Mouse (Mus musculus) kidney, adult 18-20 months (tissue): Measurements from ENCODE around the gene Col6a5.

Experiments used
- DNase-seq: peaks from one replicate; pipeline ENCODE4 v3.0.0; 2021

The Col6a5 gene

DNA sequence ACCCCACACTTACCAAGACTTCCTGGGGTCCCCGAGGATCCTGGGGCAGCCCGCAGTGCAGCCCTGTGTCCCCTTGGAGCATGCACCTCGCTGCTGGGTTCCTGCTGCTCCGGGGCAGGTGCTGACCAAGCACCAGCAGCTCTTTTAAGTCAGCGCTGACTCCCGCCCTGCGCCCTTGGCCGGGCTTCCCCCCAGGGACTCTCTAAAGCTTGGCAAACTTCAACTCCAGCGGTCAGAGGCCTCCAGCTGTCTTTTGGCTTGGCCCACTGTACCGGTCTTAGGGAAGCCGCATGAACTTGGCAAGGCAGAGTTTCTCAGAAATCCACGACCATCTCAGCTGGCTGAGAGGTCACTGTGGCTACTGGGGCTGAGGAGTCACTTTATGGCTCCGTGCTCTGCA, at the start of gene Col6a5:
Col6a5 (minus strand) TSS at position 111 of the 400 bp plus-strand sequence.
- DNase-seq = peak; percentile 47

DNA sequence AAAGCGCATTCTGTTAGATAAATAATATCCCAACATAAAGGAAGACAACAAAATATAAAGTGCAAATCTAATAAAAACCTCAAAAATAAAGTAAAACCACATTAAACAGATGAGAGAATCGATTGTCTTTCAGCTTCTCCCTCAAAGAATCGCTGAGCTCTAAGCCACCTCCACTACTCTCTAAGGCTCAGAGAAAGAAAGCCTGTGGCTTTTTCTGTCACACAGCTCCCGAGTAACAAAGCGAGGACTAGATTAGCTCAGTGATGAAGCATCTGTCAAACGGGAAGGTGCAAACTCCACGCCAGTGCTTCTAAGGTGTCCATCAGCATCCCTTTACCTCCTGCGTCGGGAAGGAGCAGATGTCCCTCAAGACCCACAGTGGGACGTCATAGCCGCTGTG, 37.5 kb upstream of the Col6a5 start:
- DNase-seq = no peak

DNA sequence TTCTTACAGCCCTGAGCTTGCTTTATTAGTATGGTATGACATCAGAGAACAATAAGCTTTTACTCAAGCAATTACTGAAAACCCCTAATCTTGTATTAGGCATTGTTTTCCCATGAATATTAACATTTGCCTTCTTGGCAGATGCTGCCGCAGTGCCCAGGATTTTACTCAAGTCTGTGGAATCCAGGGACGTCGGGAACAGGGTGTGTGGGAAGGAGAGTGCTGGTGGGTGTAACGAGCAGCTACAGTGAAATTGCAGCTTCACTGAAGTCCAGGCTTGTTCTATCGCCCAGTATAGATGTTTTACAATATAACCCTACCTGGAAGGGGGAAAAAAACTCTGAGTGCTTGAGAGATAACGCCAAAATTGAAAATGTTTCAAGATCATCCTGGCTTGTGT, 32.0 kb upstream of the Col6a5 start:
- no peak for DNase-seq

DNA sequence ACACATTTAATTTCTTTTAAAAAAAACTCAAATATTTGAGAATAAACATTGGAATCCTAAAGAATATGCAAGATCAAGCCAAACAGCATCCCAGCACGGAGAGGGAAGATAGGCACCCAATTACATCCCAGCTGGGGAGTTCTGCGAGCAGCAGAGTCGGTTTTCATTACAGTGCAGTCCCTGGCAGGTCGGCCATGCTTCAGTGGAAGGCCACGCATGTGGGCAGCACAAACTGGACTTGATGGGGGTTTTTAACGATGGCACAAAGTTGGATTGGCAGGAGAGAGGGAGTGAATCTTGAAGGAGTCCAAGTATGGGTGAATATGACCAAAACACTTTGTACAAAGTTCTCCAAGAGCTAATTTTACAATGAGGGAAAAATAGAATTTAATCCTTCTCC, 29.7 kb upstream of the Col6a5 start:
- no peak for DNase-seq

DNA sequence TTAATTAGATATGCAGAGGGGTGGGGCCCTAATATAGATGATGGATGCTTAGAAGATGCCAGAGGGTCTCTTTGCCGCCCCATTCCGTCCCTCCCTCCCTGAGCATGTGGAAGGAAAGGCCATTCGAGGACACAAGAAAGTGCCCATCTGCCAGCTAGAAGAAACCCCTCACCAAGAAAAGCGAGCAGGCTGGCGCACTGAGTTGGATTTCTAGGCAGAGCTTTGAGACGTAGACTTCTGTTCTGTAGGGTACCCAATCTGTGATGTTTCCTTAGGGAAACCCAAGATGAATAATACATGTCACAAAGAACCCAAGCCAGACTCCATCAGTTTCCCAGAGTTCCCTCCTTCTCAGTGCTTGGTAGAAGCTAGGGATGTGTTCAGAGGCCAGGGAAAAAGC, 29.0 kb upstream of the Col6a5 start:
- DNase-seq = no peak

DNA sequence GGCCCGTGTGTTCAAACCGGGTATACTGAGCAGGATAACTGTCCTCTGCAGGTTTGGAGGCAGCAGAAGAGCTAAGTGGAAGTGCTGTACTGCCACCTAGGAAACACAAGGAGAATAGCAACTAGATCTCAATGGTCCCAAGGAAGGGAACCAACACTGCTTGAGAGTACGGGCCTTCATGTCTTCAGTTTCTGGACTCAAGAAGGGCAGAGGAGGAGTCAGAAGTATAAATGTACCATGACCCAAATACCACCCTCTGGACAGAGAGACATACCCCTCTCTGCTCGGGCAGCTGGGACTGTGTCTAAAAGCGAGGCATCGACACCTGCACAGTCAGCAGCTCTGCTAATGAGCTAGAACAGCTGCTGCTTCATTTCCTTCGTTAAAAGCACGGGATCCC, 27.7 kb upstream of the Col6a5 start:
- peak; percentile 5 for DNase-seq

DNA sequence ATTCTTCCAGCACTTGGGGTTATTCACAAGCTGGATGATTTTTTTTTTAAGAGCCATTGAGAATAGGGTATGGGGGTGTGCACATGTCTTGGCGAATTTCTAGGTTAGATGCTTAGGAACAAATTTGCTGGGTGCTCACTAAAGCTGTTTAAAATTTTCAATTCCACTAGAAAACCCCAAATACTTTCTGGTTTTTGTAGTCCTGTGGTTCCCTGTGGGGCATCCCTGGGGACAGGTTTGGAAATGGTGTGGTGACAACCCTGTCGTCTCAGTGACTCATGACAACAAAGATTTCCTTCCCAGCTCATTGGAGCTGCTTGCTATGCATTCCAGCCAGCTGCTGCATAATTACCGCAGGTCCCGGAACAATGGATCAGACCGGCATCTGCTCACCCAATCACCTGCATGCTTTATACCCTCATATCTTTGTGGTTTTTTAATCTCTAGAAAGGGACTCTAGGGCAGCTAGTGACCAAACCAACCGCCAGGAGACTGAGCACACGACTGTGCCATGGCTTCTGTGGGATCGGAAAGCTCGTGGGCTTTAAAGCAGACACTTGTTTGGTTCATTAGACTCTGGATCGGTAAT, 24.6 kb upstream of the Col6a5 start:
- no peak for DNase-seq

DNA sequence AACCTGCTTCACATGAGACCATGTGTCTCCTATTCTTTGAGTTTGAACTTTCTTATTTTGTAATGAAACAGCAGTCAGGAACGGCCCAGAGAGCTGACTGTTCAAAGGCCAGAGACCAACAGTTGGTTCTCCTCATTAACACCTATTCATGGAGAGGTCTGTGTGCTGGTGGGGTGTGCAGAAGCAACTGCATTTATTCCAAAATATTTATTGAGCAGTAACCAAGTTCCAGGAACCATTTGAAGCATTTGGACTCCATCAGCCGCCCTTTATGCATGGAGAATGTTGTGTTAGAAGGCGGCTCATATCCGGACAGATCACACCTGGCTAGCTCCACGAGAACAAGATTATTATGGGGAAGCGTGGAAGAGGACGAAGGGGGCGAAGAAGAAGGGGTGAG, 18.0 kb upstream of the Col6a5 start:
- DNase-seq = no peak

DNA sequence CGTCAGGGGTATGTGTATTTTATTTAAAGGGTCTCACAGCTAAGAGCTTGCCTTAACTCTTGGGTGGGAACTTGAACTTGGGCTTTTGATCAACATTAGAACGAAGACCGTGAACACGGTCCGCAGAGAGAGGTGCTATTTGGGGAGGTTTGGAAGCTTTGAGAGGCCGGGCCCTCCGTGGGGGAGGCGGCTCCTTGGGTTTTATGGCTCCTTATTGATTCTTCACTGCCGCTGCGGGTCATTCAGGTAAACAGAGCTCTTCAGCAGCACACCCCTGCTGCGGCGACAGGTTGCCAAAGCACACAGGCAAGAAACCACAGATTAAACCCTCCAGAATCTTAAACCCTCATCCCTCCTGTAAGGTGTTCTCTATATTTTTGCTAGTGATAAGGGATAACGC, 16.4 kb upstream of the Col6a5 start:
- DNase-seq = no peak

DNA sequence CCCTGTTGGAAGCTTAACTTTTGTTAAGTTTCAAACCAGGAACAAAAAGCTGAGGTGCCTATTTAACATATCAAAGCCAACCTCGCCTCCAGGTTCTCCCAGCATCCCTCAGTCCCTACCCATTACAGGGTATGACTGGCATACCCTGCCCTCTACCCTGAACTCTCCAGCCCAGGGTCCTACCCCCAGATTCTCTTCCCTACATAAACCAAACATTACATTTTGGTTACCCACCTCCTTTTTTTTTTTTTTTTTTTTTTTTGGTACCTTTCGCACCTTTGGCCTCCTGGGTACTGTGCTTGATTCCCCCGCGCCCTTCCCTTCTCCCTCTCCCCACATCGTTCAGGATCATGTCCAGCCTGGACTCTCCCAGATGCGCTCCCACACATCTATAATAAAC, 15.9 kb upstream of the Col6a5 start:
- no peak for DNase-seq

DNA sequence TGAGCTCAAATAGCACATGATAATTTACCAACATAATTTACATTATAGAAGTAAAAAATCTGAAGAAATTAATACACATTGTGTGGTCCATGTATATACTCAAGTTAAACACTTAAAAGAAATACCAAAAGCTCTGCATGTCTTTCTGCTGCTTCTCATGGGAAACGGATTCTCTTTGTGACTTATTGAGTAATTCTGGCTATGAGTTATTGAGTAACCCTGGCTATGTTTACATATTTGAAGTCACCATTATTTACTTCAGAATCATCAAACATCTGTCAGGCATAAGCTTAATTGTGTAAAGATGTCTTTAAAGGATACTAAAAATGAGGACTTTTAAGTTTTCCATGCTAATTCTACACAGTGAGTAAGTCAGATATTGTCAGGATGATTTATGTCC, 13.3 kb upstream of the Col6a5 start:
- DNase-seq = no peak

DNA sequence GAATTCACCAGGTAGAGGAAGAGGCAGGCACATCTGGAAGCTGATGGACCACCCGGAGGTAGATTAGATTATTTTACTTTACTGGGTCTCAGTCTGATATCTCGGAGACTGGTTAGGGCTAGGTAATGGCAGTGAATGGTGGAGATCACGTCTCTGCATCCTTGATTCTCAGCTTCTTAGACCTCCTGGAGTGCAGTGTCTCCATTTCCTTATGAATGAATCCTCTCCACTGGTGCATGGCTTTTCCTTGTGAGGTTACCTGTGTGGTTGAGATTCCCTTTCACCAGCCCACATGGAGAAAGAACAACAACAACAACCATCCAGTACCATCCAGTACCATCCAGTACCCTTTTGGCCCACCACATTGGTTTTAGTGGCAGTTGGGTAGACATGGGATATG, 11.6 kb upstream of the Col6a5 start:
- no peak for DNase-seq

DNA sequence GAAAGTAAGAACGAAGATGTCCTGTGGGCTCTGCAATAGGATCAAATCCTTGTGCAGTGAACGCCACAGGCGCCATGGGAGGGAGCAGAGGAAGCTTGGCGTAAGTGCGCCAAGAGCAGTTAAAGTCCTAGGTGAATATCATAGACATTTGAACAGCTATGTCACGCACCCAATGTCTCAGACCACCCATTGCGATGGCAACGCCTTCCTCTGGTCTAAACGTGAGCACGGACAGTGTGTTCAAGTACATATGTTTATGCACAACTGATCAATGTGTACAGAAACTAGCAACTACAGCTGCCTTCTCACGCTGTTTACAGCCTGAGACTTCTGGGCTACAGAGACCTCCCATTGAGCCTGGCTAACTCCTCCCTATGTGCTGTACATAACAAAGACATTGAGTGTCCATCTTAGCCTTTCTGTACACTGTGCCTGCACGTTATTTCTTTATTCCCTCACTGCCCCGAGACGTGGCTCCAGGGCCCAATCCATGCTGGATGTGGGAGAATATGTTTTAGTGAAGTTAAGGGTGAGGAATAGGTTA, 11.0 kb upstream of the Col6a5 start:
- no peak for DNase-seq

DNA sequence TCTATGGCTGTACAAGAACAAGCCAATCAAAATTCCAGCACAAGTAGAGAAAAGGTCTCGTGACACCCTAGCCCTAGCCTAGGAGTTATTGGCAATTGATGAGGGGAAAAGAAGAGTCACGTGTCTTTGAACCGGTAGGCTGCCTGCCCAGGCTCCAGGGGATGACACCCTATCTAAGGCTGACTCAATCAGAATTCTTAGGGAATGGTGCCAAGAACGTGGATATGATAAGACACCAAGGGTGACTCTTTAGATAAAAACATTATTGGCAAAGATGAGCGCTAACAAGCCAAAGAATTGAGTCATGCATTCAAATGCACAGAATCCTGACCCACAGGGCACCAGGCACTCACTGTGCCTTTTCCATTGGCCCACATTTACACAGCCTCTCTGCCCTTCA, 10.5 kb upstream of the Col6a5 start:
- no peak for DNase-seq

DNA sequence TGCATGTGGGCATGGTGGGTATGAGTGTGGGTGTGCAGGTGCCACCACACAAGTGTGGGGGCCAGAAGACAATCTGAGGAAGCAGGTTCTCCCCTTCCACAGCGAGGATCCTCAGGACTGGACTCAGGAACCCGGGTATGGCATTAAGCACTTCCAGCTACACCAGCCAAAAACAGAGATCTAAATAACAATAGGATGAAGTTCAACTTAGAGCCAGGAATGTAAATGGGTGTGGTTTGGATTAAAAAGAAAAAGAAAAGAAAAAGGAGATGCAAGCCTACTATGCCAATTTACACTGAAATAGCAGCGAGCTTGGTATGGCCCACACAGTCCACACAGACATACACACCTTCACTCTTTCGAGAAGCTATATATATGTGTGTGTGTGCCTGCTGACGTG, 7.5 kb upstream of the Col6a5 start:
- DNase-seq = no peak

DNA sequence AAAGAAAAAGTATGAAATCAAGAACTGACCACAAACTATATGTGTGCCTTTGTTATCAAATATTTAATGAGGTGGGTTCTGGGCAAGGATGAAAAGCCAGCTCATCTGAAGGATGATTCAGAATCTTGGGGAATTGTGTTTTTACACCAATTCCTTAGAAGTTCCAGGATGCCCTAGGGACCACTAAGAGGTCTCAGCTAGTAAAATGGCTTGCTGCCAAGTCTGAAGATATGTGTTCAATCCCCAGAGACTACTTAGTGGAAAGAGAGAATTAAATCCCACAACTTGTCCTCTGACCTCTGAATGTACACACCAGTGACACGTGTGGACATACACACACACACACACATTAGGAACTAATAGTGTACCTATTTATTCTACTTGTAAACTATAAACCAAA, 1.3 kb downstream of the Col6a5 start:
- no peak for DNase-seq

DNA sequence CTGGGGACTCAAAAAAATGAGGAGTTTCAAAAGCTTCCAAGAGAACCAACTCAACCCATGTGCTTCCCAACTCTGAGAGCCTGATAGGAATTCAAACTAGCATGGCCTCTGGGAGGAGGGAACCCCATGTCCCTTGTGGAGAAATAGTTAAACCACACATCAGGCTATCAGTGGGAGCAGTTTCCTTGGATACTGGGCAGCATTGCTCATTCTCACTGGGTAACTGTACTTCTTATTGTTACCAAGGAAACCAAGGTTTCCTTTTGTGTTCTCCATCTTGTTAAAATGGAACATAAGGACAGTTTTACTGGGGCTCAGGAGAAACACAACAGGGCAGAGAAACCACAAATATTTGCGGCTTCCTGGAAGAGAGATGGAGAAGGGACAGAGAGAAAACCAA, 10.7 kb downstream of the Col6a5 start:
- DNase-seq = no peak

DNA sequence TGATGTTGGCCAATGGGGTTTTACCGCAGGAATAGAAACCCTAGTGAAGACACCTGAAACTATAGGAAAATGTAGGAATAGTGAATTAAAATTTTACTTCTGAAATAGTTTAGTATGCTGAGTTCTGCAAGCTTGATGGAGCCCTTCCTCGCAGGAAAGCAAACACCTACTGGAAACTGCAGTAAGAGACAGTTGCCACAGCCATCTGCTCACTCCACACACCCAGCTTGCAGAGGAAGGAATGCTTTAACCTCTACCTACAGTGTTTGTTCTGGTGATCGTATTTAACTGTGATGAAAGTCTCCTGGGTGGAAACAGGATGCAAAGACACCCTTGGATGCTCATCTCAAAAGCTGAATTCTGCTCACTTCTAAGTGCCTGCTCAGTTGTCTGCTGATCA, 12.9 kb downstream of the Col6a5 start:
- DNase-seq = no peak

DNA sequence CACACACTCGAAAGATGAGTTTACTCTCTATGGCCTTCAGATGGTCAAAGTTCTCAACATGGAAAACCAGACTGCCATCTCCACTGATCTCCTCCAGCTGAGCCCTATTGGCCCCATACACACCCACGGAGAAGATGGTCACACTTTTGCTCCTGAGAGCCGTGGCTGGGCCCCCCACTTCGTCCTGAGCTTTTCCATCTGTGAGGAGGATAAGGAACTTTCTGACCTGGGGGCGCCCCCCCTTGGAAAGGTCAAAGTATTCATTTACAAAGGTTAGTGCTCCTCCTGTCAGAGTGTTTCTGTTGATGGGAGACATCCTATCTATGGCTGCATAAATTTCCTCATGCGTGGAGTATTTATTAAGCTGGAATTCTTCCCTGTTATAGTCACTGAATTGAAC, 26.6 kb downstream of the Col6a5 start:
- no peak for DNase-seq

DNA sequence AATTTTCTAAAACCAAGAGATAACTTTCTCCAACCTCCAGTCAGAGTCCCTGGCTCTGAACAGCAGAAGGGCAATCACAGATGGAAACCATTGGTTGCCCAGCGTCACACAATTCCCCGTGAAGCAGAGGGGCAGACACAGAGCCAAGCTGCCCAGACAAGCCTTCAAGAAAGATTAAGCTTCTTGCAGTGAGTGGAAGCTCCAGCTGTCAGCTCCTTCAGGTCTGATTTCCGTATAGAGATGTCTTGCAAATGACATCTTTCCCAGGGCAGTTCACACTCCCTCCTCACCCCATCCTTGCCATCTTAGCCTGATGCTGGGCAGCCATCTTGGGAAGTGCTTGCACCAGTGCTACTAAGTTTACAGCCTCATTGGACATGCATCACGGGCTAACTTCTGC, 31.2 kb downstream of the Col6a5 start:
- DNase-seq = no peak

DNA sequence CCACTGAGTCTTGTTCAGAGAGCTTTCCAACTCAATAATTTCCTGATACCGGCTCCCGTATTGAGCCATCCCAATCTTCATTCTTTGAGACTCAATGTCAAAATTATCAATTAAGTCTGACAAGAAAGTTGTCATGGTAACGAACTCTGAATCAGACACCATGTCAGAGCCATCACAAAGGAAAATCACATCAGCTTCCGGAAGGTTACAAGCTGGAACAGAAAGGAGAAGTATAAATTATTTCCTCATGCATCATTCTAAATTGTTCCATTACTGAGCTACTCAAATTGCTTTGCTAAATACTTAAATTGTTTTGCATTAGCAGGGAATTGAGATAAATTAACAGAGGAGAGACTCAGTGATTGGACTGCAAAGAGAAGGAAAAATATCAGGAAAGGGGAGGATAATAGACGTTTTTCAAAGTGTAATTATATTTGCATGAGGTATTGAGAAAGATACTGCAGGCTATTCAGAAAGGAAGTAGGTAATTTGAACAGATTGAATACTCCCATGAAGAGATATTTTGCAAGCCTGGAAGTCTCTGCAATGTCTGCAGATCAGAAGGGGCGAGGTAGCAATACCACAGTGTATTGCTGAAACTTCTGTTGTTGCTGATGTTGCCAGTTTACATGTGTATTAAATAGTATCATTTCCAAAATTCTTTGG, 31.9 kb downstream of the Col6a5 start:
- no peak for DNase-seq

DNA sequence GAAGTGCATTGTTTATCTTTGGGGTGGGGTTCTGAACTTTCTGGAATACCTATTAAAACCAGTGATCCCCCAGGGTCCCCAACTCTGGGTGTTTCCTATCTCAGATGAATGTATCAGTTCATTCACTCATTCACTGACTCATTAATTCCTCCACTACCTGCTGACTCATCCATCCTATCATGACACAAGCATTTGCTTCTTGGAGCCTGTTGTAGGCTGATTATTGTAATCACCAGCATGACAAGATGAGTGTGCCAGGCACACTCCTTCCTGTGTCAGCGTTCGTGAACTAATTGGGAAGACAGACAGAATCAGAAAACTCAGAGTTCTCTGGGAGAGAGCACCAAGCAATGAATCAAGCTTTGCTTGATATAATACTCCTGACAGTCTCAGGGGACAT, 36.8 kb downstream of the Col6a5 start:
- DNase-seq = no peak

DNA sequence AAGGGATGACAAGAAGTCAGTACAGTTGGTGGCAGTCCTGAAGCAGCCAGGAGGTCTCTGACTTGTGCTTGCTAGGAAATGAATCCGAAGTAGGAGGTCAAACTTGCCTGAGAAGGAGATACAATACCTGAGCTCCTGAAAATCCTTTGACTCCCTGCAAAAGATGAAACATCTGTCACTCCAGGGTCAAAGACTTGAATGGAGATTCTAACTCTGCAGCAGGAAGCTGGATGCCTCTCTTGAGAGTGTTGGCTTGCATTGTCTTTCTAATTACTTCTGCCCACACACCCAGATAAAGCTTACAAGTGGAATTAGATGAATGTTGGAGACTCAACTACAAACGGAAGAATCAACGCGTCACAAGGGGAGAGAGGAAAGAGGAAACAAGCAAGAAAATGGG, 45.3 kb downstream of the Col6a5 start:
- DNase-seq = no peak

DNA sequence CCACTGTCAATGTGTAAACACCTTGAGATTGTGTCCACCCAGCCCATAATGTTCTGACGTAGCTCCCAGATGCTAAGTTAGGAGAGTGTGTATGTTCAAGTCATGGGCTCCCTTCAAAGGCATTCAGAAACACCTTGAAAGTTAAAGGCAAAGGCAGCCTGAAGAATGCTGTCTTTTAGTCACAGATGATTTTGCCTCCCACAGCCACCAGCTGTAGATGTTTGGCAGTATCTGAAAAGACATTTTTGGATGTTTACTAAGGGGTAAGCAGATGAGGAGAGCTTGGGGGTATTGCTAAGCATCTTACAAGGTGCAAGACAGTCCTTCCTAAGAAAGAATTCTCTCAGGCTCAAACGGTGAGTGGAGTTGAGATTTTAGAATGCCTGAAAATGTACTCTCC, 50.3 kb downstream of the Col6a5 start:
- no peak for DNase-seq

DNA sequence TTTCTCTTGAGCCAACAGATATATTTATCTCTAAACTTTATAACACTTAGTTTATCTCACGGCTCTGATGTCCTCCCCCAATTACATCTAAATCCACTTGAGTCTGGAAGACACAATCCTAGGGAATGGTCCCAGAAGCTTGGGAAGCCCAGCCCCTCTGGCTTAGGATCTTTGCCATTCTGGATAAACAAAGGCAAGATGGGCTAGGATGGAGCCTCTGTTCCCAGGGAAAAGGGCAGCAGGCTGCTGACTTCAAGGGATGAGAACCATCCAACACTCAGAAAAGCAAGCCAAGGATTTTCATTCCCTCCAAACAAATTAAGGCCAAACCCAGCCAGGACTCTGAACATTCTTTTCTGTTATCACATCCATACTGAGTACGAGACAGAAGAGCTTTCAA, 51.1 kb downstream of the Col6a5 start:
- no peak for DNase-seq
